Mouse (Mus musculus): ENCODE results near the gene Il10rb. TPM values are rescaled to one million over a fixed set of nuclear protein-coding genes. Genes with fewer than 3 reads are reported as not detected.

Gene Il10rb
- polyA plus RNA-seq (2012; rRNA removed), result 45.8 and 55.7 TPM in 2 replicates

DNA sequence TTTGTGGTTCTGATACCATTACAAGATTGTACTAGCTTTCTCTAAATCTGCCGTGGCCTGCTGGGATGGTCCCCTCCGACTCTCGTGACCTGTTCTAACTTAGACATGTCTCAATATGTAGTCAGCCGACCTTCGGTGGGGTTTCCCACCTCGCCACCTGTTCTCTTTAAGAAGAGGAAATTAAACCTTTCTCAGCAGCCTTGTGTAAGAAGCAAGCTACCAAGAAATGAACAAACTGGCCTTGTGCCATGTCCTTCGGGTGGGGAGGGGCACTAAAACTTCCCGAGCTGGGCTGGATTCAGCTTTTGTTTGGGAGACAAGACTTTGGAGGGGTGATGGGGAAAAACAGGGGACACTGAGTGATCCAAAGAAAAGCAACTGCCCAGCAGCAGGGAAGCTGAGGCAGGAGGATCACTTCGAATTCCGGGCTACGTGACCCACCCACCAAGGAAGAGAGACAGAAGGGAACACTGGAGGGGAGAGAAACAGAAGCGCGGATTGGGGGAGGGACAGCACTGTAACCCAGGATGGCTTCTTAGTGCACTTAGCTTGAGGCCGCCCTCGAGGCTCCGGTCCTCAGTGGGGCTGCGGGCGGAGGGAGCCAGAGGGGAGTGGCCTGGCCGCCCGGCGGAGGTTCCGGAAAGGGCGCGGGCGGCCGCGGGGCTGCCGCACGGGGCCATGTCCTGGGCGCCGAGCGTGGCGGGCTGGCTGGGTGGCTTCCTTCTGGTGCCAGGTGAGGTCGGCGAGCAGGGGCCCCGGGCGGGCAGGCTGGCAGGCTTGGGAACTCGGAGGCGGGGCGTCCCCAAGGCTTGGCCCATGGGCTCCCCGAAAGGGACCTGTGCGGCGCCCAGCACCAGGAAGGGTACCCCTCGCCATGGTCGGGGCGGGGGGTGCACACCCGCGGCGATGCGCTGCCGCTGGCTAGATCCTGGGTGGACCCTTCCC is at the start of gene Il10rb:
Gene Il10rb (plus strand): TSS at position 525 of the 945 bp plus-strand sequence.
- no peak for DNase-seq (ENCODE audit: low read depth)

DNA sequence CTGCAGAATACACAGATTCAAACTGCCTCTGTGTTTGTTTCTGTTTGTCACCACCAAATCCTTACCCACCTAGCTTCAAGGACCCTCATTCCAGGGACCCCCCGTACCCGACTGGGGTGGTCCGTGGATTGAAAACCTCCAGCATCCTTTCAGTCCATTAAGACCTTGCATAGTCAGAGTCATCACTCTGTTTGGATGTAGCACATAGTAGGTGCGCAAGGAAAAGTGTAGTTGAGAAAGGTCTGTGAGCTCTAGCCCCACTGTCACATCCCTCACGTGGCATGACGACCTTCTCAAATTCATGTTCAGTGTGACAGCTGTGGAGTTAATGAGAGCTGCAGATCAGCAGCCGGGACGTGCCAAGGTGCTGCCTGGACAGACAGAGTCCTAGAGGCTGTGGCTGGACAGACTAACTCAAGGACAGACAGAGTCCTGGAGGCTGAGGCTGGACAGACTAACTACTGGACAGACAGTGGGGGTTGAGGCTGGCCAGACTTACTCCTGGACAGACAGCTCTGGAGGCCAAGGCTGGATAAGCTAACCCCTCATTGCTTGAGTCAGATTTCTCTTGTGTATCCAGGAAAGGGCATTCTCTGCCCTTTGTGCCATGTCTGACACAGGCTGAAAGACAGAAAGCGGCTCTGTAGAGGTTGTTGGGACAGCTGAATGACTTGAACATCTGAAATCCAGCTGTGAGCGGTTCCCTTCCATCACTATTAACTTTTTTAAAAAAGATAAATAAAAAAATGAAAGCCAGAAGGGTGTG is 49.0 kb upstream of the Il10rb start:
- DNase-seq (ENCODE audit: low read depth), result no peak

DNA sequence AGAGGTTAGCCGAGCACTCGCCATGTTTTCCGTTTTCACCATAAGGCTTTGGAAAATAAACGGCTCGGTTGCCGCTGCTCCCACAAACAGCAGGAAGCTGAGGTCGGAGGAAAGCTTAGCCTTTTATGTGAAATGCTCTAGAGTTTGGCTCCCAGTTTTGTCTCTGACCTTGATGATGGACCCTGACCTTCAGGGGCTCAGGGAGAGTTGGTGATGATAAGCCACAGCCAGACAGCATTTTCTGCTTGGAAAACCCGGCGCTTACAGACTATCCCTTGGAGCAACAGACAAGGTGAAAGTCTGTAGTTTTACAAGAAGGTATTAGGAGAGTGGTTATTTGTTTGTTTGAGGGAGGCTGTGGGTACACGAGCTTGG is 48.5 kb upstream of the Il10rb start:
- no peak for DNase-seq (ENCODE audit: low read depth)

- no peak for DNase-seq (ENCODE audit: low read depth)
Measured at GRCm38 (mm10) chr16:91358555-91358954, 47.4 kb upstream of the Il10rb start.

- no peak for DNase-seq (ENCODE audit: low read depth)
Measured at GRCm38 (mm10) chr16:91359531-91359930, 46.4 kb upstream of the Il10rb start.

GRCm38 (mm10) chr16:91360162-91360561 is 45.8 kb upstream of the Il10rb start:
- DNase-seq (ENCODE audit: low read depth), result no peak

DNA sequence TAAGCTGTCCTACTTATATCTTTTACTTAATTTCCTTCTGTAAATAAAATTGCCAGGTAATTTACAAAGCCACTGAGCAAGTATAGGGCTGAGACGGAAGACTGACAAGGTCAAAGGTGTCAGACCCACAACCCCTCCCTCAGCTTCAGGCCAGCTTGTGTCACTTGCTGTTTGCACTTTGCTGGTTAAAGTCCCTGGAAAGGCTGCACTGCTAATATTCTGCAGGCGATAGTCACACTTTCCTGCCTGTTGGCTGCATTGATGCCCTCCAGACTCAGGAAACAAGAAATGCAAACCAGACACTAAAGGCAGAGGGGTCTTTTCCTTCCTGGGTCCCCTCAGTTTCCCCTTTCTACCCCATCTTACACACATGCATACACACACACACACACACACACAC is 44.0 kb upstream of the Il10rb start:
- no peak for DNase-seq (ENCODE audit: low read depth)

- no peak for DNase-seq (ENCODE audit: low read depth)
Measured at GRCm38 (mm10) chr16:91362616-91363272, 43.2 kb upstream of the Il10rb start.

DNA sequence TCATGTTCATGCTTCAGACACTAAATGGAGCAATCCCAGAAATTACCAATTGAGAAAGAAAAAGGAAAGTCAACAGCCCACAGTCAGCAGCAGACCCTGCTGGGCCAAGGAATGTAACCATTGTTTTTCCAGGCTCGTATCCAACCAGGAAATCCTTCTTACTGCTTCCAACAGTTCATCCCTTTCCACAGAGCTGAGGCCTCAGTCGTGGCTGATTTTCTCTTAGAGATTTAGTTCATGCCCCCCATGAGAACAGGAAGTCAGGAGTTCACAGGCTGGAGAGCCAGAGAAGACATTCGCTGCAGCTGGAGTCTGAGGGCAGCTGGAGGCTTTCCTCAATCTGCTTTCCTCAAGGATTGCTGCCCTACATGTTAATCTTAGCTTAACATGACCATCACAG is 42.5 kb upstream of the Il10rb start:
- no peak for DNase-seq (ENCODE audit: low read depth)

- DNase-seq (ENCODE audit: low read depth), result no peak
Measured at GRCm38 (mm10) chr16:91366567-91366966, 39.4 kb upstream of the Il10rb start.

DNA sequence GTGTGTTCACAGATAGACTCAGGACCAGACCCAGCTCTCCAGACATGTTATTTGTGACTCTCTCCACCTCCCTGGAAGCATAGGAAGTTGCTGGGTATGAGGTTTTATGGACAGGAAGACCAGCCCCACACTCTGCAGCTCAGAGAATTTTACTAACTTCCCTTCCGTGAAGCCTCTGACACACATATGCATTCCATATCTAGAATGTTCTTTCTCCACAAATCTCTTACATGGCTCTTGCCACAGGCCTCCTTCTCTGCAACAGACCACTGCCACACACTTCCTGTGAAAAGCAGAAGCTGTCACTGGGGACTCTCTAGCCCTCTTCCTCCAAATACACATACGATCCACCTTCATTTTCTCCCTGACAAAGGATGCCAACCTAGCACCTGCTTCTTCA is 38.9 kb upstream of the Il10rb start:
- DNase-seq (ENCODE audit: low read depth), result no peak

DNA sequence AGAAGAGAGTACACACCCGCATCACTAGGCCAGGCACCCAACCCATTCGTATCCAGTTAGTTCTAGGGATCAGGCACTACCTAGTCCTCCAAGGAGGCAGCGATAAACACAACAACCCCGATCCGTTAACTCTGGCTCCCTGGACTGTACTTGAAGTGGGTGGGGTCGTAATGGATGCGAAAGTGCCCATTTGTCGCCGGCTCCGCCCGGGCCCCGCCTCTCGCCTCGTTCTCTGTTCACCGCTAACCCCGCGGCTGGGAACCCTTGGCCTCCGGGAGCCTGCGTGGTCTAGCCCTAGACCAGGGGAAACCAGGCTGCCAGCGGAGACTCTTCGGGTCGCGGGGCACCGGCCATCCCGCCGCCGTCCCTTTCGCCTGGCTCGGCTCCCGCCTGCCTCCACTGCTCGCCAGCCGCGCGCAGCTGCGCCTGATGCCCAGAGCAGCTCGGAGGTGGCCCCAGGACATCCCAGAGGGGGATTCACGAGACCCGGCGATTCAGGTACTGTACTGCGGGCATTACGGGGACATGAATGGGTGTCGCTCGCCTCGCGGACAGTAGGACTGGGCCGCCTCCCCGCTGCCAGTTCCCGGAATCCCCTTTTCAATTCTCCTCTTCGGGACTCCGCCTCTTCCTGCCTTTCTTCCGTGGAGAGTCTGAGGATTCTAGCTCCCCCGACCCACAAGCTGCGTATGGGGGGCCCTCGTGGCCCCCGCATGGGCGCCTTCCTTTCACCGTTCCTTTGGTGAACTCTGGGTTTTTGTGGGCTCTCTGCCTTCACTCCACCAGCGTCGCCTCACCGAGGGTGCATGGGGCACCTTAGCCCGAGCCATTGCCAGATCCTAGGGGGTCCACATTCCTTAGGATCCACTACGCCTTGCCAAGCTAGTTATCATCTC is 33.1 kb upstream of the Il10rb start, which contains the start of gene Ifnar2:
Gene Ifnar2 (plus strand): TSS at position 207 of the 896 bp plus-strand sequence.
- no peak for DNase-seq (ENCODE audit: low read depth)

- DNase-seq (ENCODE audit: low read depth), result no peak
Measured at GRCm38 (mm10) chr16:91373473-91374252, 32.3 kb upstream of the Il10rb start.

DNA sequence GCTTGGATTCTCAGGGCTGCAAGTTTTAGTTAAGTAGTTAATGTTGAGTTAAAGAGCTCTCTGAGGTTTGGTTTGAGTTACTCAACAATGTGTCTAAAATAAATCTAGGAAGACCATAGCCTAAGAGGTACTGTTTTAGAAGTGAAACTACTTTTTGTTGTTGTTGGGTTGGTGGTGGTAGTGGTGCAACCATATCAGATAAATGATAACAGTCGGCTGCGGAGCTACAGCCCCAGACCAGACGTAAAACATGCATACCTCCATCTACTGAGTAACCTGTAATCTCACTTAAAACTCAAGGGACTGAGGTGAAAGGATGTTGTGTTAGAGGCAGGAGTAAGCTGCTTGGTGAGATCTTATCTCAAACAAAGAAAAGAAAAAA is 31.7 kb upstream of the Il10rb start:
- no peak for DNase-seq (ENCODE audit: low read depth)

- DNase-seq (ENCODE audit: low read depth), result no peak
Measured at GRCm38 (mm10) chr16:91376701-91377100, 29.3 kb upstream of the Il10rb start.

- no peak for DNase-seq (ENCODE audit: low read depth)
Measured at GRCm38 (mm10) chr16:91378431-91378986, 27.5 kb upstream of the Il10rb start.

- no peak for DNase-seq (ENCODE audit: low read depth)
Measured at GRCm38 (mm10) chr16:91378991-91379390, 27.0 kb upstream of the Il10rb start.

GRCm38 (mm10) chr16:91379412-91379811 is 26.6 kb upstream of the Il10rb start:
- DNase-seq (ENCODE audit: low read depth), result no peak

DNA sequence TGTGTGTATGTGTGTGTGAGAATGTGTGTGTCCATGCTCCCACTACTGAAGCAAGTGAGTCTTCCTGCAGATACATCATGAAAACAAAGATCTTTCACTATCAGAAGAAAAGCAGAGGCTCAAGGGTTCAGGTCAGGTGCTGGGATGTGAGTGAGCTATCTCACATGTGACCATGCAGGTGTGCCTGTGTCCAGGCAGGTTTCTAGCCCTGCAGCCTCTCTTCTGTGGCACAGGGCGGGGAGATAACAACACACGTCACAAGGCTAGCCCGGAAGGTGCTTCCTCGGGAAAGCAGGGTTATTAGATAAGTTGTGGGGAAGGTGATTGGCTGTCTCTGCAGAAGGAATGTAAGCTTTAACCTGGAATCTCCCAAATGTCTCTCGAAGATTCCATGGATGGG is 25.8 kb upstream of the Il10rb start:
- no peak for DNase-seq (ENCODE audit: low read depth)

- DNase-seq (ENCODE audit: low read depth), result no peak
Measured at GRCm38 (mm10) chr16:91381606-91382005, 24.4 kb upstream of the Il10rb start.

All from gonadal fat pad, adult 2 months (tissue).